Mouse (Mus musculus) embryo, embryonic 9.5 days (tissue): Measurements from ENCODE around the gene Raf1.

Source experiments
- DNase-seq: peaks from one replicate; pipeline ENCODE4 v3.0.0-alpha.2; 2017; ENCODE audit errors: extremely low spot score

Raf1 gene

GRCm38 (mm10) chr6:115676452-115677128 is at the start of gene Raf1:
TSS of gene Raf1 (minus strand) at chr6:115676635.
- peak; percentile 96 for DNase-seq

- DNase-seq = no peak
Measured at GRCm38 (mm10) chr6:115722246-115722645, 45.8 kb upstream of the Raf1 start.

DNA sequence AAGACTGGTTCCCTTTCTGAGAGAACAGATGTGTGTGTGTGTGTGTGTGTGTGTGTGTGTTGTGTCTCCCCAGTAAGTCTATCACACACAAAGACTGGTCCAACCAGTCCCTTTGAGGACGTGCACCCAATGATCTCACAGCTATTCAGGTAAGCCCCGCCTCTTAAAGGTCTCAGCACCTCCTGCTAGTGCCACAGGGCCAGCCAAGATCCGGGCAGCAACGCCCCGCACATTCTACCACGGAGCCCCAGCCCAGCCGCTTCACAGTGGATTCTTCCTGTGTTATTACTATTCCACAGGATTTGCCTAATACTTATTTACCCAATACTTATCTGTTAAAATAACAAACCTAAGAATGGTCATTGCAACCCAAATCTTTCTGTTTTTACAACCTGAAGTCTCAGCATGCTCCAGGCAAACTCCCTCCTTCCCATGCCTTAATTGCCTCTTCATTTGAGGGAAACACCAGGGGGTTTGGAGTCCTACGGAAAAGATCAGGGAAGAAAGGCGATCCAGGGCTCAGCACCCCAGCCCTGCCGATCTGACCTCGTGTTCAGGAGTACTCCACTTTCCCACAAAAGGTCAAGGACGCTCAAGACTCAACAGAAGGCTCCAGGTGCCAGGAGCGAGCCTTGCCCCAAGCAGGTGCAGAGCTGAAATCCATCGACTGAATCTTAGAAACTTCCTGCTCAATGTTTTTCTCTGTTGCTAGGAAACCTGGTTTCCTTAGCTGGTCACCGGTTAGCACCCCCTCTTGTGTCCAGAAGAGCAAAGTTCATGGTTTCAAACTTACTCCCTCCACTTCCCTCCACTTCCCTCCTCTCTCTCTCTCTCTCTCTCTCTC is 41.5 kb upstream of the Raf1 start:
- peak; percentile 63 for DNase-seq

GRCm38 (mm10) chr6:115717101-115717652 is 40.7 kb upstream of the Raf1 start:
- DNase-seq = peak; percentile 17

GRCm38 (mm10) chr6:115711261-115711660 is 34.8 kb upstream of the Raf1 start:
- DNase-seq = no peak

GRCm38 (mm10) chr6:115702901-115703300 is 26.5 kb upstream of the Raf1 start:
- no peak for DNase-seq

- no peak for DNase-seq
Measured at GRCm38 (mm10) chr6:115701302-115701701, 24.9 kb upstream of the Raf1 start.

DNA sequence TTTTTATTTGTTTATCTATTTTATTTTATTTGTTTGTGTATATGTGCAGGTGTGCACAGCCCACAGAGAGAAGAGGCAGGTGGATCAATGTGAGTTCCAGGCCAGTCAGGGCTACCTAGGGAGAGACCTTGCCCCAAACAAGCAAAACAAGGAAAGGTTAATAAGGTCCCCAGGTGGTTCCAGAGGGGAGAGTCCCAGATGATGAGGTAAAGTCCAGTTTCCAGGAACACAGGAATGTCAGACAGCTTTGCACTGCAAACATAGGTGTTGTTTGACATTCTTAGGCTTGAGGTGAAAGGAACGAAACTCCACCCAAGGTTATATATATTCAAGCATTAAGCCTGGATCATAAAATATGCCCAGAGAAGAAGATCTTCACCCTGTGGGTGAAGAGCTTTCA is 24.3 kb upstream of the Raf1 start:
- no peak for DNase-seq

DNA sequence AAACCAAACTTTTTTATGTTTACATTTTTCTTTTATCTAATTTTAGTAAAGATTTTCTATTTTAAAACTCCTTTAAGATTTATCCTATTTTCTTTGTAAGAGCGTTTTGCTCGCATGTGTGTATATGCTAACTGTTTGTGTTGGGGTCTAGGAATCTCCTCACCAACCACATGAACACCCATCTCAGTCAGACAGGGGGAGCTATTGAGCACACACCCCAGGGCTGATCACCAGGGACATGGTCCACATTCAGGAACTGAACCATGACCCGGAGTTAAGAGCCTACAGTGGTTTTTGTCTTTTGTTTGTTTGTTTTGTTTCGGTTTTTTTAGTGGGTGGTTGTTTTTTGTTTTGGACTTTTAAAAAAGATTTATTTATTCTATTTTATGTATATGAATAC is 22.3 kb upstream of the Raf1 start:
- no peak for DNase-seq

GRCm38 (mm10) chr6:115697739-115698558 is 21.5 kb upstream of the Raf1 start:
- no peak for DNase-seq

GRCm38 (mm10) chr6:115696707-115697215 is 20.3 kb upstream of the Raf1 start:
- no peak for DNase-seq

GRCm38 (mm10) chr6:115695124-115695523 is 18.7 kb upstream of the Raf1 start:
- no peak for DNase-seq

DNA sequence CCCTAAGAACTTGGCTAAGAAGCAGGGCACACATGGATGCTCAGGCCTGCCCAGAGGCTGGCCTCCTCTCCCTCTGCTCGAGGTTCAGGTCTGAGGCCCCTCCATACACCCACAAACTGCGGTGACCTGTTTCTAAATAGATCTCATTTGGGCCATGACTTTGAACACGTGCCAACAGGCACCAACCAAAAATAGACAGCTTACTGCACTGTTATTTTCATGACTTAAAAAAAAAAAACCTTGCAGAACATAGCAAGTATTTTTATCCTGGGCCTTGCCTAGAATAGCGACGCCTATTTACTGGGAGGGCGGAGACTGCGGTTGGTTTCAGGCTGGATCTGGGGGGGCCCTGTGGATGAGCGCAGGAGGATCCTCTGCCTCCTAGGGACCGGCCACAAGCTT is 18.0 kb upstream of the Raf1 start:
- DNase-seq = no peak

GRCm38 (mm10) chr6:115692963-115693730 is 16.7 kb upstream of the Raf1 start:
- peak; percentile 27 for DNase-seq

- no peak for DNase-seq
Measured at GRCm38 (mm10) chr6:115692163-115692950, 15.9 kb upstream of the Raf1 start.

GRCm38 (mm10) chr6:115690105-115690504 is 13.7 kb upstream of the Raf1 start:
- no peak for DNase-seq

GRCm38 (mm10) chr6:115688589-115688988 is 12.2 kb upstream of the Raf1 start:
- DNase-seq = no peak

DNA sequence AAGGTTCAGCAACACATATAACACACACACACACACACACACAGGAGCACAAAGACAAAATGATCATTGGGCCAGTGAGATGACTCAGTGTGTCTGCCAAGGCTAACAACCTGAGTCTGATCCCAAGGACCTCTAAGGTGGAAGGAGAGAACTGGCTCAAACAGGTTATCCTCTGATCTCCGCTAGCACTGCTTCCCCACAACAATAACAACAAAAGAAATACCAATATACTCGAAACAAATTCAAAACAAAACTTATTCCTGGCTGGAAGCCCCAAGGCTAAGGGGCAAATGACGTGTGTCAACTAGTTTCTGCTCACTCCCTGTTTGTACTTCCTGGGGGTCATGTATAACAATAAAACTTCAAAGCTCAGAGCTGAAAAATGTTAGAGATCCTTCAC is 11.3 kb upstream of the Raf1 start:
- DNase-seq = no peak

- no peak for DNase-seq
Measured at GRCm38 (mm10) chr6:115684851-115685646, 8.6 kb upstream of the Raf1 start.
